Mouse (Mus musculus): ENCODE measurements around the gene Coil.

Gene Coil

DNA sequence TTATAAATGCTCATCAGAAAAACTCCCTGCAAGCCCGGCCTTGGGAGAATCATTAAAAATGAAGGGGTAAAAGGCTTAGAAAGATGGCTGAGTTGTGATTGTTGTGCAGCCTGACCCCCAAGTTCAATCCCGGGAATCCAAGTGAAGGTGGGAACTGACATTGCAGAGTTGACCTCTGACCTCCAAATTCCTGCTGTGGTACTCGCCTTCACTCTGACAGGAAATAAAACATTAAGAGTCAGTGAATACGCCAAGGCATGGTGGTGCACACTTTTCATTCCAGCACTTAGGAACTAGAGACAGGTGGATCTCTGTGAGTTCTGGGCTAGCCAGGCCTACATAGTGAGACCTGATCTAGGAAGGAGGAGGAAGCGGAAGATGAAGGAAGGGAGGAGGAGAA lies 35.4 kb downstream of the Coil start:
- no peak for DNase-seq (ENCODE audit: low spot score in 2 of 2)

GRCm38 (mm10) chr11:89006404-89006803 lies 36.4 kb downstream of the Coil start:
- DNase-seq (ENCODE audit: low spot score in 2 of 2) = no peak

- DNase-seq (ENCODE audit: low spot score in 2 of 2) = no peak
Observed at GRCm38 (mm10) chr11:89007582-89007981, 37.5 kb downstream of the Coil start.

- no peak for DNase-seq (ENCODE audit: low spot score in 2 of 2)
Observed at GRCm38 (mm10) chr11:89009066-89009465, 39.0 kb downstream of the Coil start.

DNA sequence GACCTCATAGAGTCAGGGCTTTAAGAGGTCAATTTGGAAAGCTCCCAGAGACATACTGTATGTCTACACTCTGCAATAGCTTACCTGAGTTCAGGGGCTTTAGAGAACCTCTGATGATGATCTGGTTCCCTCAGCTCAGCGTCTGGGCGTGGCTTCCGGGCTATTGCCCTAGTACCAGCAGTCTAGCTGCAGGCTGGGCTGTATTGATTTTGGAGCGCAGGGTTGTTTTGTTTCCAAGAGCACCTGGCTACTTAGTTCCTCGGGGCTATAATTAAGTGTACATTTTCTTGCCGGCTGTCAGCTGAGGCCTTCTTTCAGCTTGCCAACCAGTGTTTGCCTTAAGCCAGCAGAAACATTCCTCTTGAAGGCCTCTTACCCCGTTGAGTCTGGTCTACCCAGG lies 39.4 kb downstream of the Coil start:
- DNase-seq (ENCODE audit: low spot score in 2 of 2) = no peak

DNA sequence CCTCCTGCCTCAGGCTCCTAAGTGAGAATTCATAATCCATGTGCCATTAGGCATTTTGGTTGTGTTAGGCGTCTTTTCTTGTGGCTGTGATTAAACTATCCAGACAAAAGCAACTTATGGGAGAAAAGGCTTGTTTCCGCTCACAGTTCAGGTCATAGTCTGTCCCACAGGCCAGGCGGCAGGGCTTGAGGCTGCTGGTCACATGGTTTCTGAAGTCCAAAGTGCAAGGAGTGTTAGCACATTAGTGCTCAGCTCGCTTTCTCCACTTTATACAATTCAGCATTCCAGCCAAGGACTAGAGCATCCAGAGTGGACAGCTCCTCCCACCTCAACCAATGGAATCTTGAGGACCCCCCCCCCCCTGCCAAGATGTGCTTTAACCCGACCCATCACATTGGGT lies 42.2 kb downstream of the Coil start:
- DNase-seq (ENCODE audit: low spot score in 2 of 2) = no peak

- DNase-seq (ENCODE audit: low spot score in 2 of 2) = no peak
Observed at GRCm38 (mm10) chr11:89017514-89018182, 47.6 kb downstream of the Coil start.

- DNase-seq (ENCODE audit: low spot score in 2 of 2) = no peak
Observed at GRCm38 (mm10) chr11:89020681-89021305, 50.7 kb downstream of the Coil start.

DNA sequence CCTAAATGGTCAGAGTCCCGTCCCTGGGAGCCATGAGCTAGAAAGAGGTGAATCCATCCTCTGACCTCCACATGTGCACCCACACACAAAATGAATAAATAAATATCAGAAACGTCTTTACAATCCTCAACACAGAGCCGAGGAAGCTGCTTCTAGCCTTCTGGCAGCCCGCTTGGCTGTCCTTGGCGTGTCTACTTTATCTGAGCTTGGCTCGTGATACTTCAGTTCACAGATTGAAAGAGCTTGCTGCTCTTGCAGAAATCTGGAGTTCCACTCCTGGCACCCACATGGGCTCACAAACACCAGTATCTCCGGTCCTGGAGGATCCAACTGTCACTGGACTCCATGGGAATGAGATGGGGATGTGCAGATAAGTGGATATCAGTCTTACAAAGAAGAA lies 51.6 kb downstream of the Coil start:
- DNase-seq (ENCODE audit: low spot score in 2 of 2) = no peak

GRCm38 (mm10) chr11:89022120-89022731 lies 52.2 kb downstream of the Coil start:
- no peak for DNase-seq (ENCODE audit: low spot score in 2 of 2)

DNA sequence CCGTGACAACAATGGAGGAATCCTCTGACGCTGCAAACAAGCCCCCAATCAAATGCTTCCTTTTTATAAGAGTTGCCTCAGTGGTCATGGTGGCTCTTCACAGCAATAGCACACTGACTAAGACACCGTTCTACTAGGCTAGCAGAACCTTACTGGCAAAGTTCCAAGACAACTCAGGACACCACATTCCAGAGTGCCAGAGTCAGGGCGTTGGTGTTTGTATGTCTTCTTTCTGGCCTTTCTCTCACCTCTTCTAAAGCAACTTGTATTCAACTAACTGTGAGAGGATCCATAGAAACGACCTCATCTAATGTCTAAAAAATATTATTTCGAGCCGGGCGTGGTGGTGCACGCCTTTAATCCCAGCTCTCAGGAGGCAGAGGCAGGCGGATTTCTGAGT lies 53.4 kb downstream of the Coil start:
- no peak for DNase-seq (ENCODE audit: low spot score in 2 of 2)

DNA sequence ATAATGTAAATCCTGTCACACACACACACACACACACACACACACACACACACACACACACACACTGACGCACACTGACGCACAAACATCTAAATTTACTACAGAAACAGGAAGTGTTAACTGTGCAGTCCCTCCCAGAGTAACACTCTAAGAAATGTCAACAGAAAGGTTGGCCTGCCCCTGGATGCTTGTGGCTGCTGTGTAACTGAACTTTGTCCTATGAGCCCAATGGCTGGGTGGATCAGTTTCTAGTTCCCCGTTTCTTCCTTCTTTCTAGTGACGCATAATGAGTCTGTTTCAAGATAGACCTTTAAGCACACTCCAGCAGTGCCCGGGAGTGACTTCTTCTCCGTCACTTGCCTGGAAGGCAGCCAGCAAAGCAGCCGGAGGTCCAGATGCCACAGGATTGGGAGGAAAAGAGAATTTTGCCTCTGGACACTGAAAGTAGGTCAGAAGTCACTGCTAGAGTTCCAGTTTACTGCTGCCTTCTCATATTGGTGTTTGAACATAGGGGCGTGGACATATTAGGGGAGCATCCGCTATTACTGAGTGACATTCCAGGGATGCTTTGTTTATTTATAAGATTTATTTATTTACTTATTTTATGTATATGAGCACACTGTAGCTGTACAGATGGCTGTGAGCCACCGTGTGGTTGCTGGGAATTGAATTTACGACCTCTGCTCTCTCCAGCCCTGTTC lies 54.3 kb downstream of the Coil start:
- DNase-seq (ENCODE audit: low spot score in 2 of 2) = peak; percentile 57 to 71

GRCm38 (mm10) chr11:89025603-89026002 lies 55.6 kb downstream of the Coil start:
- DNase-seq (ENCODE audit: low spot score in 2 of 2) = no peak

GRCm38 (mm10) chr11:89026117-89026516 lies 56.1 kb downstream of the Coil start:
- DNase-seq (ENCODE audit: low spot score in 2 of 2) = no peak

DNA sequence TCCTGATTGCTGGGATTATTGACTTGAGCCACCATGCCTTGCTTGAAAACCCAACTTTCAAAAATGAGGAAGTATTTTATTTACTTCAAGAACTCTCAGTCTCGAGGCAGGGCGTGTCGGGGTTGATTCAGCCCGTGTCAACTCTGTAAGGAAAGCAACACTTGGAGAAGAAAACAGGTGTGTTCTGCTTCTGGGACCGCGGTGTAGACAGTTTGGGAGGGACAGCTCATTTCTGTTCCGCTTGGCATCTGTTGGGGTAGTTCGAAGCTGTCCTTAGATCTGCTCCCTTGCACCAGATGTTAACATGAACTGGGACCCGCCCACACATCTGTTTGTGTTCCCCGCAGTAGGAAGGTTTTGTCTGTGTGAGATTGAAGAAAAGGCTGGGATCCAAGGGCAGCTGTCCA lies 57.9 kb downstream of the Coil start:
- peak; percentile 54 to 70 for DNase-seq (ENCODE audit: low spot score in 2 of 2)

- DNase-seq (ENCODE audit: low spot score in 2 of 2) = peak; percentile 65 to 75
Observed at GRCm38 (mm10) chr11:89028871-89029405, 58.9 kb downstream of the Coil start.

GRCm38 (mm10) chr11:89030552-89030951 lies 60.5 kb downstream of the Coil start:
- DNase-seq (ENCODE audit: low spot score in 2 of 2) = no peak

DNA sequence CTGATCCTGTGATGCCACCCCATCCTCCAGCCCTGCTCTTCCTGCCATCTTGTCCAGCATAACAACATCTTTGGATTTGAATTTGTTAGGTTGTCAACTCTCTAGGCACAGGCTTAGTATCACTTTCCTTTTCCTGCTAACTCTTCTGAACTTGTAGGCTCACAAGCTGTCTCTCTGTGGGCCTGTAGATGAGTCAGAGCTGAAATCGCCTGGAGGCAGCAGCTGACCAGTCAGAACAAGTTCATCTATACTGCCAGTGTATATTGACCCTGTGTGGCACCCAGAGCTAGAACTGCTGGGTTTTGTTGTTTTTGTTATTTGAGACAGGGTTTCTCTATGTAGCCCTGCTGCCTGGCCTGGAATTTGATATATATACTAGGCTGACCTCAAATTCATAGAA lies 61.1 kb downstream of the Coil start:
- no peak for DNase-seq (ENCODE audit: low spot score in 2 of 2)

GRCm38 (mm10) chr11:89034592-89034991 lies 64.5 kb downstream of the Coil start:
- DNase-seq (ENCODE audit: low spot score in 2 of 2) = no peak

DNA sequence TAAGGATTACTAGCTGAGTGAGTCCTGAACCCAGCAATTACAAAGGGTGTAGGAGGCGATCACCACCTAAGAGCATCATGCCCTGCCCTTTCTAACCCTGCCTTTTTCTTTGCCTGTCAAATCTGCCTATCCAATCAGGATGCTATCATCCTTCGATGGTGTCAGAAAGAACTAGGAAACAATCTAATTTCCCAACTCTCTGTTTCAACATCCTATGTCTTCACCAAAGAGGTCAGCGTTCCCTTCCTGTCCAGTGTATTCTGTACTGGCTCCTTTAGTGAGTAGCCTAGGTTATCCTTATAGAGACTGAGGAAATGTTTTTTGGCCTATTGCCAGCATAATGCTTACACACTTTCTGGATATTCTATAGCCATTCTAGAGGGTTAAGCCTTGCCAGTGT lies 65.5 kb downstream of the Coil start:
- DNase-seq (ENCODE audit: low spot score in 2 of 2) = no peak

DNA sequence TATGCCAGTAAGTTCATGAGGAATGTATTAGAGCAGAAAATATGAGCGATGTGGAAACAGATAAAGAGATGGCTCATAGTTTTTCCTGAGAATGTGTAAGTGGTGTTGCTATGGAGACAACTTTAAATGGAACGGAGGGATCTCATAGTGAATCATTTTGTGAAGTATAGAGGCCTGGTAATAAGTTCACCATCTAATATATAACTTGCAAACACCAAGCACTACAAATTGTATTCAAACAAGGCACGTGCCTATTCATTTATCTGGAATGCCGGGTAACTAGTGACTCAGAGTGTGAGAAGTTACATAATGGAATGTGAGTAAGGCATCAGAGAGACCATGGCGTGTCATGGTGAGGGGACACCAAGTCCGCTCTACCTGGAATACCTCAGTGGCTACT lies 68.4 kb downstream of the Coil start:
- no peak for DNase-seq (ENCODE audit: low spot score in 2 of 2)

DNA sequence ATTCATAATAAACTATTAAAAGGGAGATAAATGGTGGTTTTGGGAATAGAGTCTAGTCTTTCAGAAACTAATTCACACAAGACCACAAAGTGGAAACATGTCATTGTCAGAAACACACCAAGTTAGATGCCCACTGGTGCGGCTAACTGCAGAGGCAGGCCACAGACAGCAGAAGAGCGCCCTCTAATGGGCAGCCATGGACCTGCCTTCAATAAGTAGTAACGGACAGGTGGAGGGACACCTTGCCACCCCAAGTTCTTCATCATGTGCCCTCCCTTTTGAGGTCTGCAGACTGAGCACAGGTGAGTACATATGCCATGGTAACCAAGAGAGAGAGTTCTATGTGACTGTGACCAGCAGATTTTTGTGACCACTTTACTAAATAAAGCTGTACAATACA lies 69.3 kb downstream of the Coil start:
- DNase-seq (ENCODE audit: low spot score in 2 of 2) = peak; percentile 72 to 87
